Mouse (Mus musculus): ENCODE data around the gene Clec12b.

- no peak for TF ChIP-seq POLR2A (IDR thresholded peaks at IDR 0.05; ENCODE audit: control insufficient read depth, extremely low read depth, insufficient read depth, low read length, poor library complexity)
- no peak for TF ChIP-seq CTCF (IDR thresholded peaks at IDR 0.05; ENCODE audit: borderline replicate concordance, control insufficient read depth, extremely low read depth, insufficient read depth, low read length, poor library complexity)
These were observed 38.0 kb upstream of the Clec12b start for GRCm38 (mm10) chr6:129423734-129424072.
